Mouse (Mus musculus): ENCODE measurements at regions not wholly inside any gene's neighbourhood (a gene's known extent, or its start where the extent isn't known, plus 50 kb on each side); places are given as distances from the start of the nearest gene placed in this dataset.

- peak; percentile 31 to 72 for DNase-seq
These were observed 70.6 kb upstream of the Irx3 start for GRCm38 (mm10) chr8:91872278-91873115.

GRCm38 (mm10) chr8:91867069-91867468, 65.2 kb upstream of the Irx3 start:
- no peak for DNase-seq

- no peak for DNase-seq
These were observed 64.2 kb upstream of the Irx3 start for GRCm38 (mm10) chr8:91866076-91866475.

- DNase-seq, result no peak
These were observed 63.5 kb upstream of the Irx3 start for GRCm38 (mm10) chr8:91865361-91865760.

GRCm38 (mm10) chr8:91863505-91863904, 61.6 kb upstream of the Irx3 start:
- no peak for DNase-seq

GRCm38 (mm10) chr8:91855881-91856280, 54.0 kb upstream of the Irx3 start:
- DNase-seq, result no peak

- no peak for DNase-seq
These were observed 52.5 kb upstream of the Irx3 start for GRCm38 (mm10) chr8:91854369-91854768.

- no peak for DNase-seq
These were observed 51.9 kb upstream of the Irx3 start for GRCm38 (mm10) chr8:91853803-91854202.

GRCm38 (mm10) chr8:91853336-91853735, 51.5 kb upstream of the Irx3 start:
- no peak for DNase-seq
